Mouse (Mus musculus) ovary, postnatal 14 days (tissue): ENCODE data around the gene Doc2a.
"Not testable (repeated sequence)": the region's sequence is repeated elsewhere in the genome, so short reads cannot be mapped to it uniquely, and the experiment has no call there.

Experiments used
- DNase-seq: peaks from one replicate; pipeline ENCODE4 v3.0.0; 2022; ENCODE audit warnings: low spot score

The Doc2a gene

GRCm38 (mm10) chr7:126869780-126870519 is 22.7 kb downstream of the Doc2a start:
- no peak for DNase-seq

GRCm38 (mm10) chr7:126870520-126870891 is 23.3 kb downstream of the Doc2a start:
- no peak for DNase-seq

GRCm38 (mm10) chr7:126877239-126877638 is 30.0 kb downstream of the Doc2a start:
- DNase-seq, result no peak

- DNase-seq, result no peak
Measured at GRCm38 (mm10) chr7:126881040-126881439, 33.8 kb downstream of the Doc2a start.

GRCm38 (mm10) chr7:126883731-126884181 is 36.5 kb downstream of the Doc2a start:
- no peak for DNase-seq

GRCm38 (mm10) chr7:126884286-126885164 is 37.3 kb downstream of the Doc2a start, which contains the start of gene Taok2:
TSS of gene Taok2 (minus strand) at chr7:126884703.
- peak; percentile 96 for DNase-seq

- no peak for DNase-seq
Measured at GRCm38 (mm10) chr7:126887281-126887680, 40.1 kb downstream of the Doc2a start.

- no peak for DNase-seq
Measured at GRCm38 (mm10) chr7:126888852-126889251, 41.6 kb downstream of the Doc2a start.

GRCm38 (mm10) chr7:126896912-126897311 is 49.7 kb downstream of the Doc2a start:
- DNase-seq, result no peak

GRCm38 (mm10) chr7:126897390-126898101 is 50.3 kb downstream of the Doc2a start:
- DNase-seq, result no peak

- peak; percentile 98 for DNase-seq
Measured at GRCm38 (mm10) chr7:126898102-126898990, 51.1 kb downstream of the Doc2a start.

- DNase-seq, result not testable (repeated sequence)
Measured at GRCm38 (mm10) chr7:126899781-126900180, 52.6 kb downstream of the Doc2a start.
